Mouse (Mus musculus) small intestine, adult 2 months (tissue): Measurements from ENCODE around the gene Zfp281.

Source experiments
- CTCF ChIP-seq: fragments of 200-500 bp; IDR thresholded peaks from 2 replicates; pipeline ENCODE4 v1.5.1; 2012; ENCODE audit warnings: low read depth, mild to moderate bottlenecking, control low read depth, inconsistent platforms, low read length, moderate library complexity, mixed read lengths; ENCODE audit not compliant: insufficient replicate concordance, insufficient read length; ENCODE audit errors: extremely low read depth
- POLR2A ChIP-seq: fragments of 200-500 bp; IDR thresholded peaks from 2 replicates; pipeline ENCODE4 v1.6.1; 2012; ENCODE audit warnings: low read depth, mild to moderate bottlenecking, control low read depth, inconsistent platforms, low read length, moderate library complexity

DNA sequence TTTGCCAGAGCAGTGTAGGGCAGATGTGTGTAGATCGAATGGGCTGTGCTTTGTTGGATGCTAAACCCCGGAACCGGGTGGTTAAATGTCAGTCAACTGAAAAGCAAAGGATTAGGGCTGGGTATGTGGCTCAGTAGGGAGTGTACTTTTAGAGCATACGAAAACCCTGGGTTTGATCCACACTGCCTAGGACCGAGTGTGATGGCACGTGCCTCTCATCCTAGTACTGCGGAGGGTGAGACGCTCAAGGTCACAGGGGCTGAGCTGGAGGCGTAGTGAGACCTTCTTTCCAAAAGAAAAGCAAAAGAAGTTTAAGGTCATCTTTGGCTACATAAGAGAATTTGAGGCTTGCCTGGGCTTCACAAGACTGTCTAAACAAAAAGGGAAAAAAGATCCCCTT is 34.6 kb downstream of the Zfp281 start:
- TF ChIP-seq CTCF, result no peak
- TF ChIP-seq POLR2A, result no peak
